Mouse (Mus musculus) midbrain, embryonic 13.5 days (tissue): ENCODE results near the gene Mzt1. TPM values are rescaled to one million over a fixed set of nuclear protein-coding genes. Genes with fewer than 3 reads are reported as not detected.

Experiments
- ATAC-seq: fragments of 200-750 bp; cut with Nextera tagmentation; 2 replicates; pipeline ENCODE4 v1.8.0; 2017; ENCODE audit warnings: mild to moderate bottlenecking, moderate TSS enrichment, moderate library complexity
- H3K27ac ChIP-seq: fragments of 300-500 bp; sonication (generic); 2 replicates; pipeline ENCODE4 v1.5.1; 2015; ENCODE audit warnings: inconsistent platforms, mild to moderate bottlenecking, moderate library complexity
- H3K27me3 ChIP-seq: fragments of 300-500 bp; sonication (generic); 2 replicates; pipeline ENCODE4 v1.6.1; 2015; ENCODE audit warnings: mild to moderate bottlenecking, inconsistent platforms
- H3K36me3 ChIP-seq: fragments of 300-500 bp; sonication (generic); 2 replicates; pipeline ENCODE4 v1.6.1; 2015; ENCODE audit warnings: mild to moderate bottlenecking, inconsistent platforms
- H3K4me1 ChIP-seq: fragments of 300-500 bp; sonication (generic); replicated peaks from 2 replicates; pipeline ENCODE4 v1.6.1; 2015; ENCODE audit warnings: inconsistent platforms
- H3K4me2 ChIP-seq: fragments of 300-500 bp; sonication (generic); replicated peaks from 2 replicates; pipeline ENCODE4 v1.6.1; 2015; ENCODE audit warnings: moderate library complexity, mild to moderate bottlenecking, inconsistent platforms
- H3K4me3 ChIP-seq: fragments of 300-500 bp; sonication (generic); replicated peaks from 2 replicates; pipeline ENCODE4 v1.5.1; 2015; ENCODE audit warnings: mild to moderate bottlenecking, inconsistent platforms
- H3K9ac ChIP-seq: fragments of 300-500 bp; sonication (generic); replicated peaks from 2 replicates; pipeline ENCODE4 v1.6.1; 2015; ENCODE audit warnings: mild to moderate bottlenecking, inconsistent platforms
- H3K9me3 ChIP-seq: fragments of 300-500 bp; sonication (generic); 2 replicates; pipeline ENCODE4 v1.6.1; 2016; ENCODE audit warnings: mild to moderate bottlenecking, inconsistent platforms
- WGBS: fragments of 180-500 bp; shearing (Covaris S2); methylation state at CpG from one replicate; pipeline ENCODE4 v1.1.7; 2015; 5-methylcytosine and 5-hydroxymethylcytosine counted together
- polyA plus RNA-seq: library from polyadenylated mRNA; unstranded; fragments of >200 nt; fragmentation: Nextera tagmentation; extraction: Ambion mirVana; gene quantifications from 2 replicates; pipeline ENCODE4 v1.2.1, GENCODE M21; 2015

The Mzt1 gene
- polyA plus RNA-seq, 1 experiment from 2014 or later: 134 TPM

DNA sequence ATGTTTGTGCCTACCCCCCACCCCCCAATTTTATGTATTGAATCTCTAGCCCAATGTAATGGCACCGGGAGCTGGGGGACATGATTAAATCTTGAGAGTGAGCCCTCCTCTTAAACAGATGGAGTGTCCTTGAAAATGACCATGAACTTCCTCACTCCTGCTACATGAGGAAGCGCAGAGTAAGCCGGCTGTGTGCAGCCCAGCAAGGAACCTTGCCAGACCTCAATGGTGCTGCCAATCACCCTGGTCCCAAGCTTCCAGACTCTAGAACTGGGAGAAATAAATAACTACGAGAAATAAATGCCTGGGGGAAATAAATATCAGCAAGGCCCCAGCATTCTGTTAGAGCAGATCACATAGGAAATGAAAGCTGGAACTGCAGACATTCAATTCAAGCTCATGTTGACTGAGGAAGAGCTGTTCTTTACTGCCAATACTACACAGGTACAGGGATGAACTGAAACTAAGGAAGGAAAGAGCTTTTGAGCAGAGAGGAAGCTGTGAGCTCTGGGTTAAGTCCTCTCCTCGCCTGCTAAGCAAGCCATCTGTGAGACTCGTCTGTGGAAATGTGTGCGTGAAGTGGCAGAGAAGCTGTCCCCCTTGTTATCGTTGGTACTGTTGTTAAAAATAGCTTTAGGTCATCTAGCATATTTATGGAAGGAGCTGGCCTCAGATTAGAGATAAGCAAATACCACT lies 35.6 kb downstream of the Mzt1 start:
- no peaks in the 10 kb centered on the region for H3K36me3 ChIP-seq
- no peaks in the 10 kb centered on the region for H3K27me3 ChIP-seq
- WGBS: 70% methylated on average over 8 of the region's 8 CpGs
- ATAC-seq: no peak
- no peak overlapping the region for H3K4me2 ChIP-seq
- no peak overlapping the region for H3K9ac ChIP-seq
- H3K27ac ChIP-seq: no peak overlapping the region
- H3K9me3 ChIP-seq: no peaks in the 10 kb centered on the region
- H3K4me3 ChIP-seq: no peak overlapping the region
- H3K4me1 ChIP-seq: no peaks in the 10 kb centered on the region

GRCm38 (mm10) chr14:98994218-98994617 lies 51.7 kb downstream of the Mzt1 start, which contains the start of gene Rpl36a-ps1:
TSS of gene Rpl36a-ps1 (minus strand) at chr14:98994318.
- Histone ChIP-seq H3K36me3 (no peaks in the 10 kb centered on the region), H3K4me2 (no peak within 1 kb of the TSS), H3K4me3 (no peak within 1 kb of the TSS), H3K9ac (no peak within 1 kb of the TSS), H3K4me1 (no peaks in the 10 kb centered on the region), H3K27me3 (no peaks in the 10 kb centered on the region), H3K27ac (no peak within 1 kb of the TSS), H3K9me3 (no peaks in the 10 kb centered on the region)
- ATAC-seq: no peak
- WGBS: 78% methylated on average over 7 of the region's 7 CpGs

- no peak overlapping the region for H3K27ac ChIP-seq
- H3K4me1 ChIP-seq: no peaks in the 10 kb centered on the region
- no peak overlapping the region for H3K4me2 ChIP-seq
- H3K9ac ChIP-seq: no peak overlapping the region
- H3K4me3 ChIP-seq: no peak overlapping the region
- WGBS: 89% methylated on average over 2 of the region's 2 CpGs
- H3K27me3 ChIP-seq: no peaks in the 10 kb centered on the region
- H3K9me3 ChIP-seq: no peaks in the 10 kb centered on the region
- ATAC-seq: no peak
- no peaks in the 10 kb centered on the region for H3K36me3 ChIP-seq
Measured at GRCm38 (mm10) chr14:98992482-98992881, 53.5 kb downstream of the Mzt1 start.

DNA sequence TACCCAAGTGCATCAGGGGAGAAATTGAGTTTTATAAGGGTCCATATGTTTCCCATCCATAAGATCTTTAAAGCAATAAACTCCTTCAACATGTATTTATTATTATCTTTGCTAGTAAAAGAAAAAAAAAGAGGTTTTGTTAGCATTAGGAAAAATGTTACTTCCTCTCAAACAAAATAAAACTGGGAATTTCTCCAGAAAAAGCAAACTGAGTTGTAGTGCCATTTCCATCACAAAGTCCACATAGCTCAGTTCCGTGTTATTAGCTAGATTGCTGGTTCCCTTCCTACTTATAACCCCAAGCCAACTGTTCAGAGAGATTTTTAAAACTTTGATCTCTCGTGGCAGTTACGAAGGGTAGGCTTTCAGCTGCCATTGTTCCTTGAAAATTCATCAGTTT lies 55.3 kb downstream of the Mzt1 start:
- Histone ChIP-seq H3K27me3 (no peaks in the 10 kb centered on the region), H3K36me3 (no peaks in the 10 kb centered on the region), H3K4me2 (no peak overlapping the region), H3K9me3 (no peaks in the 10 kb centered on the region), H3K27ac (no peak overlapping the region), H3K4me3 (no peak overlapping the region), H3K4me1 (no peaks in the 10 kb centered on the region), H3K9ac (no peak overlapping the region)
- no peak for ATAC-seq
- 47% methylated on average over 3 of the region's 3 CpGs for WGBS

- Histone ChIP-seq H3K9me3 (no peaks in the 10 kb centered on the region), H3K36me3 (no peaks in the 10 kb centered on the region), H3K4me3 (no peak overlapping the region), H3K4me2 (no peak overlapping the region), H3K27me3 (no peaks in the 10 kb centered on the region), H3K4me1 (no peaks in the 10 kb centered on the region), H3K9ac (no peak overlapping the region), H3K27ac (no peak overlapping the region)
- no peak for ATAC-seq
- 35% methylated on average over 3 of the region's 3 CpGs for WGBS
Measured at GRCm38 (mm10) chr14:98989818-98990217, 56.1 kb downstream of the Mzt1 start.

Other genes starting within 250 kb of the Mzt1 start
- gene Rpl36a-ps1, start 51.8 kb downstream of the Mzt1 start, polyA plus RNA-seq: 1.2 and 2.2 TPM in 2 replicates
- 27.0 and 31.6 TPM in 2 replicates for gene Bora, start 88 bp upstream of the Mzt1 start, polyA plus RNA-seq
- gene Pibf1, start 53.3 kb upstream of the Mzt1 start, polyA plus RNA-seq: 19.7 and 21.2 TPM in 2 replicates
- 25.9 and 27.7 TPM in 2 replicates for gene Dis3, start 53.6 kb upstream of the Mzt1 start, polyA plus RNA-seq